Mouse (Mus musculus) gastrocnemius, adult 2 months (tissue): ENCODE measurements around the gene Zcchc8. TPM values are rescaled to one million over a fixed set of nuclear protein-coding genes. Genes with fewer than 3 reads are reported as not detected.
A peak's percentile ranks its signal among the peaks of the same experiment; 100 is the strongest.
"Not testable (repeated sequence)": the region's sequence is repeated elsewhere in the genome, so short reads cannot be mapped to it uniquely, and the experiment has no call there.

ENCODE experiments used
- DNase-seq: peaks from one replicate; pipeline ENCODE4 v3.0.0; 2022
- H3K27ac ChIP-seq: fragments of 200-600 bp; 2 replicates; pipeline ENCODE4 v1.8.1; 2022; ENCODE audit warnings: mild to moderate bottlenecking
- H3K4me3 ChIP-seq: fragments of 200-600 bp; 2 replicates; pipeline ENCODE4 v1.8.1; 2022; ENCODE audit warnings: mild to moderate bottlenecking, moderate library complexity
- CTCF ChIP-seq: fragments of 200-600 bp; IDR thresholded peaks from 2 replicates; pipeline ENCODE4 v1.8.1; 2022; ENCODE audit warnings: antibody characterized with exemption, mild to moderate bottlenecking, moderate library complexity
- intact Hi-C: fragments of 180-260 bp; cut with DNase I; formaldehyde crosslinking; loops from one replicate; pipeline ENCODE4 v1.15.1; 2025
- long read RNA-seq, 2 experiments: library from polyadenylated mRNA; stranded (forward); transcript quantifications; one replicate each; pipeline ENCODE4 v2.0.0; 2021
- total RNA-seq, 2 experiments: library from RNA; stranded (reverse); gene quantifications; 2 replicates each; pipeline ENCODE4 v1.2.3; 2021

Gene Zcchc8
- 10 to 100 TPM; 17.1 to 22.0 TPM for total RNA-seq
- long read RNA-seq, experiment 1, full-length matches to known transcripts = 6 of 7 reads
- long read RNA-seq, experiment 1, partial matches to known transcripts = 1 of 7 reads
- long read RNA-seq, experiment 1, other reads (novel, unspliced or antisense) = 0 of 7 reads
- long read RNA-seq, experiment 2, full-length matches to known transcripts = 6 of 9 reads
- long read RNA-seq, experiment 2, partial matches to known transcripts = 0 of 9 reads
- long read RNA-seq, experiment 2, other reads (novel, unspliced or antisense) = 3 of 9 reads

- peak within 1 kb of the TSS; percentile 94 for H3K27ac ChIP-seq
- intact Hi-C loops = no loop called here
Observed at GRCm38 (mm10) chr5:123720328-123721311, at the start of gene Zcchc8. Zcchc8 (minus strand) TSS chr5:123721100.

GRCm38 (mm10) chr5:123766455-123766854 lies 45.6 kb upstream of the Zcchc8 start:
- H3K27ac ChIP-seq, DNase-seq, H3K4me3 ChIP-seq, intact Hi-C loops: not testable (repeated sequence)

More at GRCm38 (mm10) chr5:123720328-123721311, at the start of gene Zcchc8:
- DNase-seq = peak; percentile 96
- H3K4me3 ChIP-seq = peak within 1 kb of the TSS; percentile 95
- TF ChIP-seq CTCF = no peak

GRCm38 (mm10) chr5:123765506-123765905 lies 44.6 kb upstream of the Zcchc8 start:
- no peak overlapping the region for H3K4me3 ChIP-seq

GRCm38 (mm10) chr5:123749065-123750064 lies 28.5 kb upstream of the Zcchc8 start, which contains the start of the genes Rsrc2 and Kntc1:
Rsrc2 (minus strand) TSS chr5:123749414.
Kntc1 (plus strand) TSS chr5:123749716.
- Histone ChIP-seq H3K4me3 (peak within 1 kb of the TSS; percentile 75), H3K27ac (peak within 1 kb of the TSS; percentile 99)
- intact Hi-C loops = loop anchor here (2.0 kb wide), 1 partner anchor 157 kb away; the partner anchor contains the start of gene Denr
- TF ChIP-seq CTCF = peak; percentile 37; the same call in 1 of the 2 replicates
- DNase-seq = peak; percentile 98

More at GRCm38 (mm10) chr5:123765506-123765905, 44.6 kb upstream of the Zcchc8 start:
- intact Hi-C loops = no loop called here
- H3K27ac ChIP-seq = no peak overlapping the region
- no peak for DNase-seq
- TF ChIP-seq CTCF = no peak

GRCm38 (mm10) chr5:123748339-123749064 lies 27.6 kb upstream of the Zcchc8 start:
- H3K27ac ChIP-seq = peak overlapping the region; percentile 99
- no peak for DNase-seq
- no peak for TF ChIP-seq CTCF
- peak overlapping the region; percentile 75 for H3K4me3 ChIP-seq
- intact Hi-C loops = loop anchor here (2.0 kb wide), 1 partner anchor 158 kb away; the partner anchor contains the start of gene Denr

GRCm38 (mm10) chr5:123747604-123748003 lies 26.7 kb upstream of the Zcchc8 start:
- peak overlapping the region; percentile 75 for H3K4me3 ChIP-seq
- no peak for DNase-seq
- no peak for TF ChIP-seq CTCF
- peak overlapping the region; percentile 99 for H3K27ac ChIP-seq
- intact Hi-C loops = loop anchor here (2.0 kb wide), 1 partner anchor 159 kb away; the partner anchor contains the start of gene Denr

- Histone ChIP-seq H3K4me3 (peak overlapping the region; percentile 75), H3K27ac (peak overlapping the region; percentile 40)
- no peak for TF ChIP-seq CTCF
- no peak for DNase-seq
- intact Hi-C loops = no loop called here
Observed at GRCm38 (mm10) chr5:123746253-123746652, 25.4 kb upstream of the Zcchc8 start.

GRCm38 (mm10) chr5:123744358-123744757 lies 23.5 kb upstream of the Zcchc8 start:
- H3K4me3 ChIP-seq = peak overlapping the region; percentile 15
- no peak for DNase-seq
- H3K27ac ChIP-seq = peak overlapping the region; percentile 56
- TF ChIP-seq CTCF = no peak
- intact Hi-C loops = no loop called here

- intact Hi-C loops = no loop called here
- no peak for TF ChIP-seq CTCF
- DNase-seq = peak; percentile 56
- H3K4me3 ChIP-seq = no peak overlapping the region
- 0 out of 2 replicates have a peak overlapping the region, but pooled peaks have one; percentile 24 for H3K27ac ChIP-seq
Observed at GRCm38 (mm10) chr5:123730981-123731380, 10.1 kb upstream of the Zcchc8 start.

- H3K4me3 ChIP-seq, intact Hi-C loops, DNase-seq, H3K27ac ChIP-seq: not testable (repeated sequence)
Observed at GRCm38 (mm10) chr5:123723816-123724215, 2.9 kb upstream of the Zcchc8 start.

GRCm38 (mm10) chr5:123714622-123715021 lies 6.3 kb downstream of the Zcchc8 start:
- Histone ChIP-seq H3K4me3 (no peak overlapping the region), H3K27ac (no peak overlapping the region)
- DNase-seq = no peak
- no peak for TF ChIP-seq CTCF
- intact Hi-C loops = no loop called here
